ENCODE assay signal across 9 mouse cellular contexts in genomic region chr13:45872041-45872746, GRCm38 (mm10).
A peak's percentile ranks its signal among the peaks of the same experiment; 100 is the strongest.
DNase-seq lines count a peak whose midpoint lies in the region; ATAC-seq and TF ChIP-seq lines count a peak whose summit lies in the region.
"Had no signal": no experiment of that assay in that cellular context is flagged by ENCODE, and none has a peak within 500 bp of the region (broad histone marks: within the 10 kb centered on the region; RNA-seq: fewer than 3 reads in every experiment).

No protein-coding gene starts in this region.

- no peak for ATAC-seq in kidney, embryonic 16.5 days (ENCODE audit: low FRiP score, low TSS enrichment)

- H3K4me2 ChIP-seq in kidney, embryonic 16.5 days (replicated peaks; ENCODE audit: low read depth, low read length): peak overlapping the region; percentile 2
- H3K4me2 ChIP-seq: limb, embryonic 13.5 days had no signal

- H3K9ac ChIP-seq in kidney, embryonic 16.5 days (replicated peaks; ENCODE audit: low read length): no peak overlapping the region
- H3K9ac ChIP-seq: limb, embryonic 13.5 days had no signal

- intact Hi-C loops in left cerebral cortex, adult 2 months (cut with DNase I): loop anchor here (5.0 kb wide), 1 partner anchor 90 kb away; no protein-coding TSS in a partner anchor
- intact Hi-C loops in left cerebral cortex, postnatal 4 days (cut with DNase I): no loop called here
- intact Hi-C loops in left cerebral cortex, postnatal 10 days (cut with DNase I): no loop called here

- H3K36me3 ChIP-seq in kidney, embryonic 16.5 days (ENCODE audit: insufficient read depth, low read length): no peaks in the 10 kb centered on the region
- H3K36me3 ChIP-seq: limb, embryonic 13.5 days had no signal

- H3K27me3 ChIP-seq in kidney, embryonic 16.5 days (ENCODE audit: insufficient read depth, low read length): no peaks in the 10 kb centered on the region
- H3K27me3 ChIP-seq: limb, embryonic 13.5 days had no signal

- H3K4me3 ChIP-seq in left cerebral cortex, adult 2 months: peak overlapping the region; percentile 23
- peak overlapping the region; percentile 2; the same call in 1 of the 2 replicates for H3K4me3 ChIP-seq in kidney, embryonic 16.5 days (ENCODE audit: low read length)
- H3K4me3 ChIP-seq: limb, embryonic 13.5 days had no signal

- no peak for TF ChIP-seq CTCF in left cerebral cortex, adult 2 months (IDR thresholded peaks at IDR 0.05)

- no peaks in the 10 kb centered on the region for H3K9me3 ChIP-seq in kidney, embryonic 16.5 days (ENCODE audit: low read length)
- H3K9me3 ChIP-seq: limb, embryonic 13.5 days had no signal

- H3K4me1 ChIP-seq in kidney, embryonic 16.5 days (ENCODE audit: insufficient read depth, low read length): peaks cover 14% of the 10 kb centered on the region

- H3K27ac ChIP-seq in left cerebral cortex, adult 2 months: peak overlapping the region; percentile 64
- H3K27ac ChIP-seq in kidney, embryonic 16.5 days (ENCODE audit: low read length): 0 out of 2 replicates have a peak overlapping the region, but pooled peaks have one; percentile 30
- H3K27ac ChIP-seq: limb, embryonic 13.5 days had no signal

- DNase-seq in left cerebral cortex, adult 2 months (ENCODE audit: extremely low spot score in 1 of 2, low spot score in 2 of 2): no peak
- DNase-seq in left cerebral cortex, postnatal 4 days: no peak
- DNase-seq in brain, adult 2 months (ENCODE audit: low read depth, low spot score): peak; percentile 46
- peak; percentile 26 to 38 for DNase-seq in thymus, postnatal 10 days (ENCODE audit: low spot score in 2 of 2)
- no peak for DNase-seq in c-Kit-positive CD71-positive TER-119-positive erythroid progenitor cells, embryonic 14.5 days (ENCODE audit: low spot score)
- no peak for DNase-seq in left cerebral cortex, postnatal 10 days (ENCODE audit: extremely low spot score in 1 of 2, low spot score in 2 of 2)
- DNase-seq in right cerebral cortex, postnatal 36 days (ENCODE audit: low spot score in 2 of 2): no peak

- 54% methylated on average over 14 of the region's 14 CpGs for WGBS in kidney, embryonic 16.5 days

Comparison
In these comparisons a context has a peak if more than half of its experiments do, and no peak if none do; other contexts are left out.
1. DNase-seq: peak in brain, adult 2 months (single experiment) and thymus, postnatal 10 days (2 of 2); none in left cerebral cortex, adult 2 months (0 of 2), left cerebral cortex, postnatal 4 days (single experiment), c-Kit-positive CD71-positive TER-119-positive erythroid progenitor cells, embryonic 14.5 days (single experiment), left cerebral cortex, postnatal 10 days (0 of 2) and right cerebral cortex, postnatal 36 days (0 of 2).